Mouse (Mus musculus): ENCODE data around the gene Sipa1l3. TPM values are rescaled to one million over a fixed set of nuclear protein-coding genes. Genes with fewer than 3 reads are reported as not detected.
A peak's percentile ranks its signal among the peaks of the same experiment; 100 is the strongest.

The Sipa1l3 gene
- polyA plus RNA-seq, 1 experiment: 93.0 TPM

DNA sequence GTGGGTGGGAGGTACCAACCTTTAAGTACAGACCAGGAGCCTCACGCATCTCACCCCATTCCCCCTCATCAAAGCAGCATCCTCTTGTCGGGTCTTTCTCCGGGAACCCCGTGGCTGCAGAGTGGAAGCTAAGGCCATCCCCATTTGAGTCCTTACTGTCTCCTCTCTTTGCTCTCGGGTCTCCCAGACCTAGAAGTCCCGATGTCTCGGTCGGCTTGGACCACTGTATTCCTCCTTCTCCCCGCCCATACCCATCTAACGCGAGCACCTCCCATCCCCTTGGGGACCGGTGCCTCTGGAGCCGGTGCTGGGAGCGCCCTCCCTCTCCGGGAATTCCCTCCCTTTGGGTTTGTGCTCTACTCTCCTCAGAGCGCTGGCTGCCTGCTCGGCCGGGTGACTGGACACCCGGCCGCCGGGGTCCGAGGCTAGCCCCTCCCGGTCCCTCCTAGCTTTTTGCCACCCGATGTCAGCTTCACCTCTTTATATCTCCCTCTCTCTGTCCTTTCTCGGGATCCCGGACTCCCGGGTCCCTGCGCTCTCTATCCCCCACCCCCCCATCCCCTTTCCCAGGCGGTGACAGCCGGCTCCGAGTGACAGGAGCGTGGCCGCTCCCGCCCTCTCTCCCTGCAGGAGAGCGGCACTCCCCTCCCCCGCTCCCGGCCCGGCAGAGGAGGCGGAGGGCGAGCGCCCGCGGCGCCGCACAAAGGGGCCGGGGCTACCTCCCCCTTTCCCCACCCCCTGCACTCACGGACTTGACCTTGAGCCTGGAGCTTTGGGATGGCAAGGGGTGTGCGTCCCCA, 213.8 kb downstream of the Sipa1l3 start:
- Histone ChIP-seq H3K4me3 (ENCODE audit: control insufficient read depth, insufficient read depth, low read length) (0 out of 2 replicates have a peak overlapping the region, but pooled peaks have one; percentile 17), H3K27me3 (ENCODE audit: control insufficient read depth, insufficient read depth, low read length) (peaks cover 31% of the 10 kb centered on the region), H3K36me3 (ENCODE audit: control insufficient read depth, insufficient read depth, low read length) (no peaks in the 10 kb centered on the region), H3K4me1 (replicated peaks; ENCODE audit: control insufficient read depth, insufficient read depth, low read length) (peaks cover 28% of the 10 kb centered on the region), H3K27ac (ENCODE audit: control insufficient read depth, insufficient read depth, low read length) (no peak overlapping the region)
- 7% methylated on average over 45 of the region's 48 CpGs for WGBS
- no peak for DNase-seq
- TF ChIP-seq CTCF (IDR thresholded peaks at IDR 0.05; ENCODE audit: borderline replicate concordance, control insufficient read depth, extremely low read depth, insufficient read depth, low read length, poor library complexity) (no peak), POLR2A (IDR thresholded peaks at IDR 0.05; ENCODE audit: control insufficient read depth, extremely low read depth, insufficient read depth, low read length, poor library complexity) (no peak)

DNA sequence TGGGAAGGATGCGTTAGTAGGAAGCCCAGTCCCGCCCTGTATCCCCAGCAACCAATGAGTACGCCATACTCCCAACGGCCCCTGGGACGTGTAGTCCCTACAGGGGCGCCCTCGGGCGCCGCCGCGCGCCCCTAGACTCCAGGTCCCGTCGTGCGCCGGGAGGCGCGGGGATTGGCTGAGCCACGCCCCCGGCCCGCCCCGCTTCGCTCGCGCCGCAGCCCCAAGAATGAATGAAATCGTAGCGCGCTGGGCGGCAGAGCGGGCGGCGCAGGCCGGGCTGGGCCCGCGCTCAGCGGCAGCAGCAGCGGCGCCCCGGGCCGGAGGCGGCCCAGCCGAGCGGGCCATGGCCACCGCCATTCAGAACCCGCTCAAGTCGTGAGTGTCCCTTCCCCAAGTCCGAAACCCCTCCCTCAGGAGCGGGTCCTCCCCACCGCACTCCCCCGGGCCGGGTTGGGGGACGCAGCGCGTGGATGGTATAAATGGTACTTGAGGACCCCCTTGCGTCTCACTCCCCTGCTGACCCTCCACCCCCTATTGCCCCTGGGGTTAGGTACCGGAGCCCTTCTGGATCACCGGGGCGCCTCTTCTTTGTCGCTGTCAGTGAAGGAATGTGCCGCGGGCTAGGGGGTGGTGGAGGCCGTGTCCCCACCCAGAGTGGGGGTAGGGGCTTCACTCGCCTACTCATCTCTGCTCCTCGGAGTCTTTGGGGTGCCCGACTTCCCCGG, 214.5 kb downstream of the Sipa1l3 start, which contains the start of gene Dpf1:
Dpf1 (plus strand) TSS at position 214 of the 725 bp plus-strand sequence.
- TF ChIP-seq CTCF (IDR thresholded peaks at IDR 0.05; ENCODE audit: borderline replicate concordance, control insufficient read depth, extremely low read depth, insufficient read depth, low read length, poor library complexity): no peak
- TF ChIP-seq POLR2A (IDR thresholded peaks at IDR 0.05; ENCODE audit: control insufficient read depth, extremely low read depth, insufficient read depth, low read length, poor library complexity): 0 out of 2 replicates have a peak, but pooled peaks have one; percentile 40
- Histone ChIP-seq H3K36me3 (ENCODE audit: control insufficient read depth, insufficient read depth, low read length) (no peaks in the 10 kb centered on the region), H3K4me3 (ENCODE audit: control insufficient read depth, insufficient read depth, low read length) (peak within 1 kb of the TSS; percentile 17), H3K4me1 (replicated peaks; ENCODE audit: control insufficient read depth, insufficient read depth, low read length) (peaks cover 21% of the 10 kb centered on the region), H3K27ac (ENCODE audit: control insufficient read depth, insufficient read depth, low read length) (no peak within 1 kb of the TSS), H3K27me3 (ENCODE audit: control insufficient read depth, insufficient read depth, low read length) (peaks cover 28% of the 10 kb centered on the region)
- 2% methylated on average over 67 of the region's 67 CpGs for WGBS
- DNase-seq: peak; percentile 74

DNA sequence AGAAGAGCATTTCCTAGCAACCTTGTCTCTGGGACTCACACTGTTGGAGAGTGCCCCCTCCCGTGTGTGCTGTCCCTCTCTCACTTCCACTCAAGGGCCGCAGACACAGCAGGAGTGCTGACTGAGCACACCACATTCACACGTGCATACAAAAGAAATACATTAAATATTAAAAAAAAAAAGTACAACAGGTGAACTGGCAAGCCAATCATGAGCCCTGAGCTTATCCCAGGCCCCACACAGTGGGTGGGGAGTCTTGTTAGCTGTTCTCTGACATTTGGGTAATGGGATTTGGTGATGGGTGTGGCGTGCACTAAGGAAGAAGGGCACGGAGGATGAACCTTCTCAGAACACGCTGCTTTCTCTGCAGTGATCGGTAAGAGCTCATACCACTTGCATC, 215.8 kb downstream of the Sipa1l3 start:
- peaks cover 22% of the 10 kb centered on the region for H3K27me3 ChIP-seq (ENCODE audit: control insufficient read depth, insufficient read depth, low read length)
- WGBS: 68% methylated on average over 7 of the region's 7 CpGs
- no peak for DNase-seq
- no peak overlapping the region for H3K4me3 ChIP-seq (ENCODE audit: control insufficient read depth, insufficient read depth, low read length)
- H3K4me1 ChIP-seq (replicated peaks; ENCODE audit: control insufficient read depth, insufficient read depth, low read length): peaks cover 16% of the 10 kb centered on the region
- H3K36me3 ChIP-seq (ENCODE audit: control insufficient read depth, insufficient read depth, low read length): no peaks in the 10 kb centered on the region
- H3K27ac ChIP-seq (ENCODE audit: control insufficient read depth, insufficient read depth, low read length): no peak overlapping the region
- TF ChIP-seq POLR2A (IDR thresholded peaks at IDR 0.05; ENCODE audit: control insufficient read depth, extremely low read depth, insufficient read depth, low read length, poor library complexity): no peak
- TF ChIP-seq CTCF (IDR thresholded peaks at IDR 0.05; ENCODE audit: borderline replicate concordance, control insufficient read depth, extremely low read depth, insufficient read depth, low read length, poor library complexity): no peak

DNA sequence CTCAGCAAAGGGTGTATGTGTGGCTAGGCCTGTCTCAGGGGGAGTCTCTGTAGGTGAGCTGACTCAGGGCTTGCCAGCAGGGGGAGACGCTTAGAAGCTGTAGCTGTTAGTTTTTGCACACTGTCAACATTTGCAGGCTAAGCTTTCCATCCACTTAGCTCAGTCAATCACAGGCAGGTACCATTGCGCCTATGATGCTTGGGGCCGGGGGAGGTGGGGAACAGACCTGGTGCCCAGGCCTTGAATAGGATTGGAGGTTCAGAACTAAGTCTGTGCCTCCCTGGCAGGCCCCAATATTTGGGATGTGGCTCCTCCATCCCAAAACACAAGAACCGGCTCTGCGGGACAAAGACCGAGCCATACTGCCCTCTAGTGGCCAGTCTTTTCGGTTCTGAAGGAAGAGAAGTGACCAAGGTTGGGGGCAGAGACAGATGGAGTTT, 217.3 kb downstream of the Sipa1l3 start:
- no peak overlapping the region for H3K4me3 ChIP-seq (ENCODE audit: control insufficient read depth, insufficient read depth, low read length)
- H3K36me3 ChIP-seq (ENCODE audit: control insufficient read depth, insufficient read depth, low read length): no peaks in the 10 kb centered on the region
- DNase-seq: peak; percentile 62
- peaks cover 17% of the 10 kb centered on the region for H3K27me3 ChIP-seq (ENCODE audit: control insufficient read depth, insufficient read depth, low read length)
- H3K27ac ChIP-seq (ENCODE audit: control insufficient read depth, insufficient read depth, low read length): no peak overlapping the region
- H3K4me1 ChIP-seq (replicated peaks; ENCODE audit: control insufficient read depth, insufficient read depth, low read length): peaks cover 12% of the 10 kb centered on the region
- TF ChIP-seq CTCF (IDR thresholded peaks at IDR 0.05; ENCODE audit: borderline replicate concordance, control insufficient read depth, extremely low read depth, insufficient read depth, low read length, poor library complexity): peak; percentile 73; the same call in 1 of the 2 replicates
- TF ChIP-seq POLR2A (IDR thresholded peaks at IDR 0.05; ENCODE audit: control insufficient read depth, extremely low read depth, insufficient read depth, low read length, poor library complexity): no peak
- WGBS: 5% methylated on average over 7 of the region's 7 CpGs

DNA sequence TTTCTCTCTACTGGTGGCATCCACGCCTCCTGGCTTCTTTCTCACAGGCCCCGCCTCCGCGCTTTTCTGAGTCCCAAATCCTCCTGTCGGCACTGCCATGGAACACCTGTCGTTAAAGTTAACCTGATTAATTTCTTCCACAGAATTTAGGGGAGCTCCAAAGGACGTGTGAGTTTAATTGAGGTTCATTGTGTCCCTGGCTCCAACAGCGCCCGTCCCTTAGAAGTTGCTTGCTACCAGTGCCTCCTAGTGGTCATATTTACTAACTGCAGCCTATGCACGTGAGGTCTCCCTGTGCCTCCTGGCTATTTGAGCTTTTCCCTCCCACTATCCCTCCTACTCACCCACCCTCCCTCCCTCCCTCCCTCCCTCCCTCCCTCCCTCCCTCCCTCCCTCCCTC, 221.4 kb downstream of the Sipa1l3 start:
- no peaks in the 10 kb centered on the region for H3K27me3 ChIP-seq (ENCODE audit: control insufficient read depth, insufficient read depth, low read length)
- peaks cover 4% of the 10 kb centered on the region; the same call in 1 of the 2 replicates for H3K4me1 ChIP-seq (replicated peaks; ENCODE audit: control insufficient read depth, insufficient read depth, low read length)
- DNase-seq: peak; percentile 66
- H3K27ac ChIP-seq (ENCODE audit: control insufficient read depth, insufficient read depth, low read length): no peak overlapping the region
- no peaks in the 10 kb centered on the region for H3K36me3 ChIP-seq (ENCODE audit: control insufficient read depth, insufficient read depth, low read length)
- 22% methylated on average over 10 of the region's 10 CpGs for WGBS
- TF ChIP-seq POLR2A (IDR thresholded peaks at IDR 0.05; ENCODE audit: control insufficient read depth, extremely low read depth, insufficient read depth, low read length, poor library complexity): no peak
- TF ChIP-seq CTCF (IDR thresholded peaks at IDR 0.05; ENCODE audit: borderline replicate concordance, control insufficient read depth, extremely low read depth, insufficient read depth, low read length, poor library complexity): no peak
- H3K4me3 ChIP-seq (ENCODE audit: control insufficient read depth, insufficient read depth, low read length): no peak overlapping the region

DNA sequence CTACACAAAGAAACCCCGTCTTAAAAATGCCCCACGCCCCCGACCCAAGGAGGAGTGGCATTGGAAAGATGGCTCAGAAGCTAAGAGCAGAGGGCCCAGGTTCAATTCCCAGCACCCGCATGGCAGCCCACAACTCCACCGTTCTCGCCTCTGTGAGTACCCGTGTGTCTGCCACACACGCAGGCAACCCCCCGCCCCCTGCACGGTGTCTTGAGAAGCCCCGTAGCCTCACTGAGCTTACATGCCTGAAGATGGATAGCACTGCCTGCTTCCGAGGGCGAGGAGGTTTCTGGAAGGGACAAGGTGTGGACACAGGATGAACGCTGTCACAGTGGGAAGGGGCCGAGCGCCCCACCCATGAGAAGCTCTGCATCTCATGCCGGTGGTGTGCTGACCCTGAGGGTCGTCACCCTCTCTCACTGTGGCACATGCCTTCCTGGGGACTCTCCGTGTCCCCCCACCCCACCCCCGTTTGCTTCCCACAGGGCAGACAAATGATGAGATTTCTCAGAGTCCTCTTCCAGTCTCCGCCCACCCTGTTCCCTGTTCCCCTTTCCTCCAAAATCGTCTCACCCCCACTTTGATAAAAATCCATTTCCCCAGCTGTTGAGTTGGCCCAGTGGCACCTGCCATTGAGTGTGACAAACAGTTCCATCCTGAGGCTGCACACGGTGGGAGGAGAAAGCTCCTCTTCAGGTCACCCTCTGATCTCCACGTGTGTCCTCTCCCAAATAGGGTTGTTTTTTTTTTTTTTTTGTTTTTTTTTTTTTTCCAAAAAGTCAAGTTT, 222.4 kb downstream of the Sipa1l3 start:
- H3K27ac ChIP-seq (ENCODE audit: control insufficient read depth, insufficient read depth, low read length): no peak overlapping the region
- WGBS: 87% methylated on average over 24 of the region's 24 CpGs
- no peak for TF ChIP-seq POLR2A (IDR thresholded peaks at IDR 0.05; ENCODE audit: control insufficient read depth, extremely low read depth, insufficient read depth, low read length, poor library complexity)
- TF ChIP-seq CTCF (IDR thresholded peaks at IDR 0.05; ENCODE audit: borderline replicate concordance, control insufficient read depth, extremely low read depth, insufficient read depth, low read length, poor library complexity): no peak
- H3K36me3 ChIP-seq (ENCODE audit: control insufficient read depth, insufficient read depth, low read length): no peaks in the 10 kb centered on the region
- H3K27me3 ChIP-seq (ENCODE audit: control insufficient read depth, insufficient read depth, low read length): no peaks in the 10 kb centered on the region
- H3K4me3 ChIP-seq (ENCODE audit: control insufficient read depth, insufficient read depth, low read length): no peak overlapping the region
- DNase-seq: no peak
- H3K4me1 ChIP-seq (replicated peaks; ENCODE audit: control insufficient read depth, insufficient read depth, low read length): peaks cover 4% of the 10 kb centered on the region; the same call in 1 of the 2 replicates

All from thymus, adult 2 months (tissue).